Mouse (Mus musculus): ENCODE measurements around the gene Rrp12. TPM values are rescaled to one million over a fixed set of nuclear protein-coding genes. Genes with fewer than 3 reads are reported as not detected.

The Rrp12 gene
- polyA plus RNA-seq, 1 experiment from 2014 or later: 16.8 TPM

GRCm38 (mm10) chr19:41846366-41847090 is 49.4 kb downstream of the Rrp12 start:
- H3K27ac ChIP-seq: no peak overlapping the region
- peak overlapping the region; percentile 98 for H3K4me2 ChIP-seq

DNA sequence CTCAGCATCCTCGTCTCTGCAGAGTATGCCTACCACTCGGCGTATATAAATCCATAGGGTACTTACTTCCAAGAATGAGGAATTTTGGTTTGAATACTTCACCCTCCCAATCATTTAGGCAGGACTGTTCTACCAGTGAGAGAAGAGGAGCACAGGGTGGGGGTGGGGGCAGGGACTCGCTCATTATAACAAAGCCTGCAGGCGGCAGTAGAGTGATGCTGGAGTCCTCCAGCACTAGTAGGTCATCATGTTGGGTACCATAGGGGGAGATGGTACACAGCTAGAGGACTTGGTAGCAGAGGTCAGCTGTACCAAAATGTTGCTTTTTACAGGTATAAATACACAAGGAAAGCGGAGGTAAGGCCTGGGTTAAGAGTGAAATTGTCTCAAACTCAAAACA is 51.6 kb downstream of the Rrp12 start:
- Histone ChIP-seq H3K9ac (no peak overlapping the region), H3K4me1 (peaks cover 12% of the 10 kb centered on the region), H3K9me3 (no peaks in the 10 kb centered on the region), H3K27ac (no peak overlapping the region), H3K4me3 (no peak overlapping the region), H3K4me2 (no peak overlapping the region), H3K27me3 (peaks cover 21% of the 10 kb centered on the region), H3K36me3 (no peaks in the 10 kb centered on the region)
- no peak for ATAC-seq (ENCODE audit: insufficient number of reproducible peaks, insufficient read depth, low FRiP score, low TSS enrichment, low read depth)
- 86% methylated on average over 6 of the region's 6 CpGs for WGBS

More at GRCm38 (mm10) chr19:41846366-41847090, 49.4 kb downstream of the Rrp12 start:
- Histone ChIP-seq H3K9ac (peak overlapping the region; percentile 81), H3K27me3 (peaks cover 21% of the 10 kb centered on the region), H3K4me1 (peaks cover 26% of the 10 kb centered on the region), H3K9me3 (no peaks in the 10 kb centered on the region), H3K36me3 (no peaks in the 10 kb centered on the region), H3K4me3 (peak overlapping the region; percentile 75)
- no peak for ATAC-seq (ENCODE audit: insufficient number of reproducible peaks, insufficient read depth, low FRiP score, low TSS enrichment, low read depth)
- 12% methylated on average over 21 of the region's 21 CpGs for WGBS

DNA sequence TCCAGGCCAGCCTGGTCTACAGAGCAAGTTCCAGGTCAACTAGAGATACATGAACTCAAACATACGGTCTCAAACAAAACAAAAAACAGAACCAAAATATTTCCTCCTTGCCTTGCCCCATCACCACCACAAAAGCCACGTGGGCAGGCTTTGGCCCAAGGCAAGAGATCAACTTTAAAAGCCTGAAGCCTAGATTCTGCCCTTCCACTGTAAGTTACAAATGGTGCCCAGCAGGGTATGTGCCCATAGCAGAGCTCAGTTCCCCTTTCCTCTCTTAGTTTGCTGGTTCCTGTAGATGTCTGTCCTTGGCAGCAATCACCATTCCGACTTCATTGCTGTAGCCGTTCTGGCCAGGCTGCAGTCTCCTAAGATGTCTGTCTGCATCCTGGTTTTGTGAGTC is 53.3 kb downstream of the Rrp12 start:
- peaks cover 14% of the 10 kb centered on the region for H3K4me1 ChIP-seq
- no peak overlapping the region for H3K4me3 ChIP-seq
- H3K27me3 ChIP-seq: peaks cover 21% of the 10 kb centered on the region
- no peak for ATAC-seq (ENCODE audit: insufficient number of reproducible peaks, insufficient read depth, low FRiP score, low TSS enrichment, low read depth)
- 78% methylated on average over 4 of the region's 4 CpGs for whole genome bisulfite sequencing
- H3K4me2 ChIP-seq: no peak overlapping the region
- no peaks in the 10 kb centered on the region for H3K36me3 ChIP-seq
- H3K9me3 ChIP-seq: no peaks in the 10 kb centered on the region
- H3K9ac ChIP-seq: no peak overlapping the region
- no peak overlapping the region for H3K27ac ChIP-seq

DNA sequence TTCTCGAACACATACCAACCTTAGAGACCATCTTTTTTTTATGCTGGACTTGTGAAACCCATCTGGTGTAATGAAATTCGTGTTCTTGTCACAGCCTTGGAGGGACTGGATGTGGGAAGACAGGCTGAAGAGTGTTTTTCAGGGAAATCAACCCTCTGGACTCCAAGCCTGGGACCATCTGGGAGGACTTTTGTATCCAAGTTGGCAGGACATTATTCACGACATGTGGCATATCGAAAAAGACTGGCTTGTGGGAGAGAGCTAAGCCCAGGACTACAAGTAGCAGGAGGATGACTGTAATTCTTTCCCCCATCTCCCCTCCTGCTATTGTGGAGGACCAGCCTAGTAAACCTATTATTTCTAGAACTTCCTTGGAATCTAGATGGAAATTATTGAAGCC is 53.8 kb downstream of the Rrp12 start:
- WGBS: 81% methylated on average over 4 of the region's 4 CpGs
- no peak overlapping the region for H3K9ac ChIP-seq
- no peak overlapping the region for H3K27ac ChIP-seq
- peaks cover 21% of the 10 kb centered on the region for H3K27me3 ChIP-seq
- ATAC-seq (ENCODE audit: insufficient number of reproducible peaks, insufficient read depth, low FRiP score, low TSS enrichment, low read depth): no peak
- no peak overlapping the region for H3K4me2 ChIP-seq
- peaks cover 14% of the 10 kb centered on the region for H3K4me1 ChIP-seq
- no peaks in the 10 kb centered on the region for H3K9me3 ChIP-seq
- H3K4me3 ChIP-seq: no peak overlapping the region
- H3K36me3 ChIP-seq: no peaks in the 10 kb centered on the region

- Histone ChIP-seq H3K9me3 (no peaks in the 10 kb centered on the region), H3K4me3 (no peak overlapping the region), H3K4me2 (no peak overlapping the region), H3K36me3 (no peaks in the 10 kb centered on the region), H3K27me3 (peaks cover 15% of the 10 kb centered on the region), H3K4me1 (peaks cover 6% of the 10 kb centered on the region), H3K9ac (no peak overlapping the region), H3K27ac (no peak overlapping the region)
- no peak for ATAC-seq (ENCODE audit: insufficient number of reproducible peaks, insufficient read depth, low FRiP score, low TSS enrichment, low read depth)
- 77% methylated on average over 7 of the region's 7 CpGs for WGBS
Measured at GRCm38 (mm10) chr19:41841105-41841750, 54.7 kb downstream of the Rrp12 start.

GRCm38 (mm10) chr19:41839685-41840084 is 56.3 kb downstream of the Rrp12 start:
- no peaks in the 10 kb centered on the region for H3K9me3 ChIP-seq
- no peak overlapping the region for H3K27ac ChIP-seq
- peaks cover 12% of the 10 kb centered on the region for H3K4me1 ChIP-seq
- H3K4me2 ChIP-seq: no peak overlapping the region
- H3K4me3 ChIP-seq: no peak overlapping the region
- no peaks in the 10 kb centered on the region for H3K27me3 ChIP-seq
- 95% methylated on average over 3 of the region's 3 CpGs for WGBS
- ATAC-seq (ENCODE audit: insufficient number of reproducible peaks, insufficient read depth, low FRiP score, low TSS enrichment, low read depth): no peak
- no peak overlapping the region for H3K9ac ChIP-seq
- no peaks in the 10 kb centered on the region for H3K36me3 ChIP-seq

GRCm38 (mm10) chr19:41838808-41839207 is 57.2 kb downstream of the Rrp12 start:
- Histone ChIP-seq H3K4me2 (no peak overlapping the region), H3K9ac (no peak overlapping the region), H3K27me3 (peaks cover 3% of the 10 kb centered on the region; the same call in 1 of the 2 replicates), H3K4me1 (peaks cover 12% of the 10 kb centered on the region), H3K9me3 (no peaks in the 10 kb centered on the region), H3K36me3 (no peaks in the 10 kb centered on the region), H3K4me3 (no peak overlapping the region), H3K27ac (no peak overlapping the region)
- WGBS: 82% methylated on average over 6 of the region's 6 CpGs
- ATAC-seq (ENCODE audit: insufficient number of reproducible peaks, insufficient read depth, low FRiP score, low TSS enrichment, low read depth): no peak

DNA sequence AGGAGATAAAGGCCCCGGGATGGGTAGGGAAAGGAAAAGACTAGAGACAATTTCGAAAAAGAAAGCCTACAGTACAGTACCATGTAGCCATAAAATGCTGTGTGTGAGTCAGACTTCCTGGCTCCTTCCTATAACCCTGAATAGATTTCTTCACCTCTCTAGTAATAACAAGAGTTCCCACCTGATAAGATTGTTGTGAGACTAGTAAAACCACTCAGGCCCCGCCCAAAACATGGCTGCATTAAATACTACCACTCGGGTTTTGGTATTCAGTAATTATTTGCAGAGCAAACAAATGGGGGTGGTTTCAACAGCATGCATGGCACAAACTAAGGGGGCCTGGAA is 58.1 kb downstream of the Rrp12 start:
- Histone ChIP-seq H3K9me3 (no peaks in the 10 kb centered on the region), H3K9ac (no peak overlapping the region), H3K4me3 (no peak overlapping the region), H3K27me3 (peaks cover 12% of the 10 kb centered on the region), H3K4me1 (peaks cover 12% of the 10 kb centered on the region), H3K36me3 (no peaks in the 10 kb centered on the region), H3K27ac (no peak overlapping the region; the same call in 1 of the 2 replicates), H3K4me2 (no peak overlapping the region; the same call in 1 of the 2 replicates)
- WGBS: 62% methylated on average over 4 of the region's 4 CpGs
- ATAC-seq (ENCODE audit: insufficient number of reproducible peaks, insufficient read depth, low FRiP score, low TSS enrichment, low read depth): no peak

DNA sequence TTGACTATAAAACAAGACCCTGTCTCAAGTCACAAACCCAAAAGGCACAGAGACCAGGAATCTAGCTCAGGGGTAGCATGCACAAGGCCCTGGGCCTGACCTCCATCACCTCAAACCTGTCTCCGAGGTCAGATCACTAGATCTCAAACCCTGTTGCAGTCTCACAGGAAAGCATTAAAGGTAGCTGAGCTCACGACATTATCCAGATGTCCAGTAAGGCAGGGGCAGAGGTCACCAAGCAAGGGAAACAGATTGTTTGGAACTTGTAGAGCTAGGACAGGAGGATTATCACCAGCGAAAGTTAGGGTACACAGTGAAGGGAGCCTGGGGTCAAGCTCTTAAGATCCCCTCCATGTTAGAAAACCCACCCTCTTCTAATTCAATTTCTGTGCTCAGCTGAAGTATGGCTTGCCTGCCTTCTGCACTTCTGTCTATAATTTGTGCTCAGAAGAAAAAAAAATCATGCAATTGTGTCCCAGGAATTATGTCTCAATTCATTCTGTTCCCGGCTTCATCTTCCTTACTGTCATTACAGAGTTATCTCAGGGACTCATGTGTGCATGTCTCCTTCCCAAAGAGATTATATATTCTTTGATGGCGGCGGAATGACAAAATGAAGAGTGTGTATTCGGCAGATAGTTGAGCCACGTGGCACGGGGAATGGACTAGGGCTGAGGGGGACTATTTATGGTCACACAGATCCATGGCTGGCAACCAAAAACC is 58.6 kb downstream of the Rrp12 start:
- peaks cover 15% of the 10 kb centered on the region for H3K4me1 ChIP-seq
- 61% methylated on average over 9 of the region's 9 CpGs for WGBS
- H3K9me3 ChIP-seq: no peaks in the 10 kb centered on the region
- no peaks in the 10 kb centered on the region for H3K36me3 ChIP-seq
- peaks cover 17% of the 10 kb centered on the region for H3K27me3 ChIP-seq
- H3K4me2 ChIP-seq: no peak overlapping the region
- H3K4me3 ChIP-seq: no peak overlapping the region
- no peak overlapping the region; the same call in 1 of the 2 replicates for H3K27ac ChIP-seq
- 0 out of 2 replicates have a peak overlapping the region, but pooled peaks have one; percentile 32 for H3K9ac ChIP-seq
- no peak for ATAC-seq (ENCODE audit: insufficient number of reproducible peaks, insufficient read depth, low FRiP score, low TSS enrichment, low read depth)

DNA sequence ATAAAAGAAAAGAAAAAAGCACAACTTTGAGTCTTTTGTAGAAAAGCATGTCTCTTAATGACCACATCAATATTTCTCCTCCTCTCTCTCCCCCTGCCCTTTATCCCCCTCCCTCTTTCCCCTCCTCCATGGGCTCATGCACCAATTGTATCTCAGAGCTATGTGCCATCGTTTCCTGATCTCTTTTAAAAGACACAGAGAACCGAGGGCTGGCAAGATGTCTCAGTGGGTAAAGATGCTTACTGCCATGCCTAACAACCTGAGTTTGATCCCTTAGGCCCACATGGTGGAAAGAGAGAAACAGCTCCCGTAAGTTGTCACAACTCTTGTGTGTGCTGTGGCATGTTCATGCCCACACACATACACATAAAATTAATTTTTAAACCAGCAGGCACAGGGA is 59.3 kb downstream of the Rrp12 start:
- Histone ChIP-seq H3K27ac (no peak overlapping the region), H3K4me3 (no peak overlapping the region), H3K36me3 (no peaks in the 10 kb centered on the region), H3K4me2 (no peak overlapping the region), H3K9ac (no peak overlapping the region), H3K9me3 (no peaks in the 10 kb centered on the region), H3K4me1 (peaks cover 19% of the 10 kb centered on the region), H3K27me3 (peaks cover 23% of the 10 kb centered on the region)
- ATAC-seq (ENCODE audit: insufficient number of reproducible peaks, insufficient read depth, low FRiP score, low TSS enrichment, low read depth): no peak
- 59% methylated on average over 3 of the region's 3 CpGs for WGBS

DNA sequence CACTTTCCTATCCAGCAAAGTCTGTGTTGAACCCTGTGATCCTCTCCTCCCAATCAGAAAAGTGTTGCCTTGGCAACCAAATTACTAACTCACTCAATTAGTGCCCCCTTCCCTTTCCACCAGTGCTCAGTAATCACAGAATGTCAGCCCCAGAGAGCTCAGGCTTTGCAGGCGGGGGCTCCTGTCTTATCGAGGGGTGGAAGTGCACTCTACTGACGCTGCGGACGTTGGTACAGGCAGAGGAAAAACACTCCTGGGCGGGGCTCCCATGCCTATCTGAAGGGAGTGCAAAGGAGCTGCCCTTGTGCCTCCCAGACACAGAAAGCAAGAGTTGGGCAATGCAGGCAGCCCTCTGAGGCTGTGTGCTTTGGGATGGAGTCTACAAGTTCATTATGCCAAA is 60.2 kb downstream of the Rrp12 start:
- Histone ChIP-seq H3K9ac (0 out of 2 replicates have a peak overlapping the region, but pooled peaks have one; percentile 36), H3K9me3 (no peaks in the 10 kb centered on the region), H3K4me1 (peaks cover 27% of the 10 kb centered on the region), H3K27ac (0 out of 2 replicates have a peak overlapping the region, but pooled peaks have one; percentile 51), H3K36me3 (no peaks in the 10 kb centered on the region), H3K4me3 (peak overlapping the region; percentile 14; the same call in 1 of the 2 replicates), H3K27me3 (peaks cover 31% of the 10 kb centered on the region), H3K4me2 (peak overlapping the region; percentile 47)
- ATAC-seq (ENCODE audit: insufficient number of reproducible peaks, insufficient read depth, low FRiP score, low TSS enrichment, low read depth): no peak
- WGBS: 2% methylated on average over 6 of the region's 6 CpGs

Data from embryonic facial prominence, embryonic 13.5 days (tissue).